Mouse (Mus musculus): Measurements from ENCODE around the gene Ssh1. TPM values are rescaled to one million over a fixed set of nuclear protein-coding genes. Genes with fewer than 3 reads are reported as not detected.

The Ssh1 gene
- total and polyA plus RNA-seq, 3 experiments: 3.0 to 8.2 (median 8.1) TPM

- in situ Hi-C loops (cut with MboI; ENCODE audit: low pct_ligation_motif_present, low pct_unique_long_range_greater_than_20kb, low sequenced_read_pairs): no loop called here
- H3K9ac ChIP-seq (ENCODE audit: insufficient read depth, low read depth): no peak overlapping the region
- TF ChIP-seq CHD2 (IDR thresholded peaks at IDR 0.05; ENCODE audit: low read length): no peak
- no peak for TF ChIP-seq RCOR1 (conservative IDR thresholded peaks at IDR 0.05; ENCODE audit: low read depth, low read length)
- TF ChIP-seq MAX (IDR thresholded peaks at IDR 0.05; ENCODE audit: low read length): no peak
- TF ChIP-seq SIN3A (IDR thresholded peaks at IDR 0.05; ENCODE audit: low read length): no peak
- no peak for TF ChIP-seq USF2 (conservative IDR thresholded peaks at IDR 0.05; ENCODE audit: low read depth, low read length)
- H3K79me2 ChIP-seq (replicated peaks; ENCODE audit: control insufficient read depth, extremely low read depth, insufficient read depth, poor library complexity, severe bottlenecking): no peaks in the 10 kb centered on the region
- H3K27ac ChIP-seq (ENCODE audit: insufficient read depth, low read depth): no peak overlapping the region
- H3K4me3 ChIP-seq (replicated peaks in 1 of 3; ENCODE audit: low read depth in 2 of 3, low read length in 2 of 3, poor library complexity in 1 of 3): no peak overlapping the region
- peaks cover 14% of the 10 kb centered on the region for H3K9me3 ChIP-seq (replicated peaks; ENCODE audit: low read length)
- no peaks in the 10 kb centered on the region for H3K27me3 ChIP-seq (replicated peaks)
- DNase-seq (ENCODE audit: extremely low read depth): no peak
- dilution Hi-C loops (cut with MboI; ENCODE audit: extremely low pct_ligation_motif_present, extremely low pct_unique_long_range_greater_than_20kb, low sequenced_read_pairs): no loop called here
- H3K4me2 ChIP-seq (ENCODE audit: insufficient read depth, low read depth, poor library complexity, severe bottlenecking): no peak overlapping the region
- peaks cover 2 to 3% of the 10 kb centered on the region in 2 experiments; a peak in 2 of 4 replicates for H3K4me1 ChIP-seq (ENCODE audit: control insufficient read depth in 1 of 2, insufficient read depth in 2 of 2)
- no peaks in the 10 kb centered on the region for H3K36me3 ChIP-seq (replicated peaks in 1 of 2; ENCODE audit: control insufficient read depth in 1 of 2, insufficient read depth in 1 of 2, low read length in 1 of 2)
Measured at GRCm38 (mm10) chr5:114028111-114028510, 34.4 kb upstream of the Ssh1 start.

- dilution Hi-C loops (cut with MboI; ENCODE audit: extremely low pct_ligation_motif_present, extremely low pct_unique_long_range_greater_than_20kb, low sequenced_read_pairs): no loop called here
- Histone ChIP-seq H3K27me3 (replicated peaks) (no peaks in the 10 kb centered on the region), H3K36me3 (replicated peaks in 1 of 2; ENCODE audit: control insufficient read depth in 1 of 2, insufficient read depth in 1 of 2, low read length in 1 of 2) (no peaks in the 10 kb centered on the region), H3K4me3 (replicated peaks in 1 of 3; ENCODE audit: low read depth in 2 of 3, low read length in 2 of 3, poor library complexity in 1 of 3) (no peak overlapping the region), H3K9me3 (replicated peaks; ENCODE audit: low read length) (peaks cover 12% of the 10 kb centered on the region), H3K4me2 (ENCODE audit: insufficient read depth, low read depth, poor library complexity, severe bottlenecking) (no peak overlapping the region), H3K4me1 (ENCODE audit: control insufficient read depth in 1 of 2, insufficient read depth in 2 of 2) (peaks cover 2 to 3% of the 10 kb centered on the region in 2 experiments; a peak in 2 of 4 replicates), H3K27ac (ENCODE audit: insufficient read depth, low read depth) (no peak overlapping the region), H3K79me2 (replicated peaks; ENCODE audit: control insufficient read depth, extremely low read depth, insufficient read depth, poor library complexity, severe bottlenecking) (no peaks in the 10 kb centered on the region), H3K9ac (ENCODE audit: insufficient read depth, low read depth) (no peak overlapping the region)
- TF ChIP-seq MEF2A (IDR thresholded peaks at IDR 0.05; ENCODE audit: borderline replicate concordance, low read depth, low read length) (no peak), EP300 (IDR thresholded peaks at IDR 0.05; ENCODE audit: low read length) (no peak), JUN (IDR thresholded peaks at IDR 0.05; ENCODE audit: insufficient read depth, low read depth, low read length) (no peak)
- in situ Hi-C loops (cut with MboI; ENCODE audit: low pct_ligation_motif_present, low pct_unique_long_range_greater_than_20kb, low sequenced_read_pairs): no loop called here
- no peak for DNase-seq (ENCODE audit: extremely low read depth)
Measured at GRCm38 (mm10) chr5:114027217-114027944, 33.7 kb upstream of the Ssh1 start.

- no peaks in the 10 kb centered on the region for H3K9me3 ChIP-seq (replicated peaks; ENCODE audit: low read length)
- dilution Hi-C loops (cut with MboI; ENCODE audit: extremely low pct_ligation_motif_present, extremely low pct_unique_long_range_greater_than_20kb, low sequenced_read_pairs): no loop called here
- DNase-seq (ENCODE audit: extremely low read depth): no peak
Measured at GRCm38 (mm10) chr5:114024885-114025284, 31.2 kb upstream of the Ssh1 start.

More at GRCm38 (mm10) chr5:114024885-114025284, 31.2 kb upstream of the Ssh1 start:
- no peaks in the 10 kb centered on the region for H3K79me2 ChIP-seq (replicated peaks; ENCODE audit: control insufficient read depth, extremely low read depth, insufficient read depth, poor library complexity, severe bottlenecking)
- H3K27me3 ChIP-seq (replicated peaks): no peaks in the 10 kb centered on the region
- H3K4me2 ChIP-seq (ENCODE audit: insufficient read depth, low read depth, poor library complexity, severe bottlenecking): no peak overlapping the region
- no peak overlapping the region for H3K4me3 ChIP-seq (replicated peaks in 1 of 3; ENCODE audit: low read depth in 2 of 3, low read length in 2 of 3, poor library complexity in 1 of 3)
- H3K9ac ChIP-seq (ENCODE audit: insufficient read depth, low read depth): no peak overlapping the region
- in situ Hi-C loops (cut with MboI; ENCODE audit: low pct_ligation_motif_present, low pct_unique_long_range_greater_than_20kb, low sequenced_read_pairs): no loop called here
- no peak for TF ChIP-seq PAX5 (IDR thresholded peaks at IDR 0.05; ENCODE audit: low read length)
- no peak for TF ChIP-seq UBTF (IDR thresholded peaks at IDR 0.05; ENCODE audit: low read depth, low read length)
- no peak for TF ChIP-seq ZMIZ1 (IDR thresholded peaks at IDR 0.05; ENCODE audit: low read depth, low read length)
- H3K27ac ChIP-seq (ENCODE audit: insufficient read depth, low read depth): no peak overlapping the region
- no peaks in the 10 kb centered on the region for H3K36me3 ChIP-seq (replicated peaks in 1 of 2; ENCODE audit: control insufficient read depth in 1 of 2, insufficient read depth in 1 of 2, low read length in 1 of 2)
- peaks cover 2 to 3% of the 10 kb centered on the region in 2 experiments; a peak in 2 of 4 replicates for H3K4me1 ChIP-seq (ENCODE audit: control insufficient read depth in 1 of 2, insufficient read depth in 2 of 2)

Measured in CH12.LX (cell line).